Mouse (Mus musculus): ENCODE data around the gene Nol9.

GRCm38 (mm10) chr4:152072121-152072601 lies 33.0 kb downstream of the Nol9 start, which contains the start of gene Plekhg5:
- TF ChIP-seq POLR2A (IDR thresholded peaks at IDR 0.05; ENCODE audit: control insufficient read depth, extremely low read depth, insufficient read depth, low read length, poor library complexity) = no peak
- TF ChIP-seq CTCF (IDR thresholded peaks at IDR 0.05; ENCODE audit: borderline replicate concordance, control insufficient read depth, extremely low read depth, insufficient read depth, low read length, poor library complexity) = no peak
